Mouse (Mus musculus): Measurements from ENCODE around the gene Arpc1a. TPM values are rescaled to one million over a fixed set of nuclear protein-coding genes. Genes with fewer than 3 reads are reported as not detected.
"Not testable (repeated sequence)": the region's sequence is repeated elsewhere in the genome, so short reads cannot be mapped to it uniquely, and the experiment has no call there.

Gene Arpc1a
- polyA plus RNA-seq, 1 experiment: 149 TPM

DNA sequence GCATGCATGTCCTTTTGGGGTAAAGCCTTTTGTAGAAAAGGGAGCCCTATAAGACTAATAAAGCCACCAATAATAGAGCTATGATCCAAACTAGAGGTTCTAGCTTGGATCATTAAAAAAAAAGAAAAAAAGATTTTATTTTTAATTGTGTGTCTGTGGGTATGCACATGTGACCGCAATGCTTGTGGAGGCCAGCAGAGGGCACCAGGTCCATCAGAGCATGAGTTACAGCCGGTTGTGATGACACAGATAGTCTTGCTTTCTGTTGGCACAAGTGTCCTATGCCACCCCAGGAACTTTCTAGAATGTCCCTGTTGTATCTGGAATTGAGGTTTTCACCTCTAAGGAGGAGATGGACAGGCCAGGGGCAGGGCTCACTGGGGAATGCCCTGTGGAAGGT, 35.8 kb downstream of the Arpc1a start:
- Histone ChIP-seq H3K27me3 (ENCODE audit: control insufficient read depth, insufficient read depth, low read length) (no peaks in the 10 kb centered on the region), H3K27ac (ENCODE audit: control insufficient read depth, insufficient read depth, low read length) (no peak overlapping the region), H3K4me3 (ENCODE audit: control insufficient read depth, insufficient read depth, low read length) (no peak overlapping the region), H3K36me3 (ENCODE audit: control insufficient read depth, insufficient read depth, low read length) (peaks cover 22% of the 10 kb centered on the region), H3K4me1 (replicated peaks; ENCODE audit: control insufficient read depth, insufficient read depth, low read length) (peaks cover 16% of the 10 kb centered on the region)
- TF ChIP-seq CTCF (IDR thresholded peaks at IDR 0.05; ENCODE audit: borderline replicate concordance, control insufficient read depth, extremely low read depth, insufficient read depth, low read length, poor library complexity): no peak
- no peak for TF ChIP-seq POLR2A (IDR thresholded peaks at IDR 0.05; ENCODE audit: control insufficient read depth, extremely low read depth, insufficient read depth, low read length, poor library complexity)
- WGBS: 91% methylated on average over 2 of the region's 2 CpGs
- DNase-seq: peak; percentile 23

- Histone ChIP-seq H3K4me3 (ENCODE audit: control insufficient read depth, insufficient read depth, low read length) (no peak overlapping the region), H3K36me3 (ENCODE audit: control insufficient read depth, insufficient read depth, low read length) (peaks cover 37% of the 10 kb centered on the region), H3K4me1 (replicated peaks; ENCODE audit: control insufficient read depth, insufficient read depth, low read length) (peaks cover 10% of the 10 kb centered on the region), H3K27ac (ENCODE audit: control insufficient read depth, insufficient read depth, low read length) (no peak overlapping the region), H3K27me3 (ENCODE audit: control insufficient read depth, insufficient read depth, low read length) (no peaks in the 10 kb centered on the region)
- no peak for TF ChIP-seq POLR2A (IDR thresholded peaks at IDR 0.05; ENCODE audit: control insufficient read depth, extremely low read depth, insufficient read depth, low read length, poor library complexity)
- TF ChIP-seq CTCF (IDR thresholded peaks at IDR 0.05; ENCODE audit: borderline replicate concordance, control insufficient read depth, extremely low read depth, insufficient read depth, low read length, poor library complexity): no peak
- WGBS: 93% methylated on average over 7 of the region's 7 CpGs
- DNase-seq: no peak
Measured at GRCm38 (mm10) chr5:145120921-145121320, 37.3 kb downstream of the Arpc1a start.

DNA sequence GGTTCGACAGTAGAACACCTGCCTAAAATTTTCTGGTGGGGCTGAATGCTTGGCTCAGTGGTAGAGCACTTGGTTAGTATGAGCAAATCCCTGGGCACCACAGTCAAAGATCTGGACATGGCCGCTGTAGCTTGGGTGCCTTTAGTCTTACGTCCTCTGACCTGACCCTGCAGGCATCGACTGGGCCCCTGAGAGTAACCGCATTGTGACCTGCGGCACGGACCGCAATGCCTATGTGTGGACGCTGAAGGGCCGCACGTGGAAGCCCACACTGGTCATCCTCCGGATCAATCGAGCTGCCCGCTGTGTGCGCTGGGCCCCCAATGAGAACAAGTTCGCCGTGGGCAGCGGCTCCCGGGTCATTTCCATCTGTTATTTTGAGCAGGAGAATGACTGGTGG, 39.8 kb downstream of the Arpc1a start:
- TF ChIP-seq POLR2A (IDR thresholded peaks at IDR 0.05; ENCODE audit: control insufficient read depth, extremely low read depth, insufficient read depth, low read length, poor library complexity) (no peak), CTCF (IDR thresholded peaks at IDR 0.05; ENCODE audit: borderline replicate concordance, control insufficient read depth, extremely low read depth, insufficient read depth, low read length, poor library complexity) (no peak)
- H3K36me3 ChIP-seq (ENCODE audit: control insufficient read depth, insufficient read depth, low read length): peaks cover 57% of the 10 kb centered on the region
- 97% methylated on average over 19 of the region's 19 CpGs for WGBS

DNA sequence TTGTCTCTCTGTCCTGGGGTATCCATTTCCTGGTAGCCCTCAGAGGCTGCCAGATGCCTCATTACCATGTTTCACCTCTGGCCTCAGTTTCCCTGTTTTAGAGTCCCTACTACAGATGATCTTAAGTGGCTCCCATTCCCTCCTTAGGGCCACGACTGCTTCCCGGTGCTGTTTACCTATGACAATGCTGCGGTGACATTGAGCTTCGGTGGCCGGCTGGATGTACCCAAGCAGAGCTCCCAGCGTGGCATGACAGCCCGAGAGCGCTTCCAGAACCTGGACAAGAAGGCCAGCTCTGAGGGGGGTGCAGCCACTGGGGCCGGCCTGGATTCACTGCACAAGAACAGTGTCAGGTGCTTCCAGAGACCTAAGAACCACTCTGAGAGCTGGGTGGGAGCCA, 43.0 kb downstream of the Arpc1a start:
- Histone ChIP-seq H3K4me3 (ENCODE audit: control insufficient read depth, insufficient read depth, low read length) (no peak overlapping the region), H3K27ac (ENCODE audit: control insufficient read depth, insufficient read depth, low read length) (no peak overlapping the region), H3K36me3 (ENCODE audit: control insufficient read depth, insufficient read depth, low read length) (peaks cover 83% of the 10 kb centered on the region), H3K4me1 (replicated peaks; ENCODE audit: control insufficient read depth, insufficient read depth, low read length) (no peaks in the 10 kb centered on the region), H3K27me3 (ENCODE audit: control insufficient read depth, insufficient read depth, low read length) (no peaks in the 10 kb centered on the region)
- TF ChIP-seq POLR2A (IDR thresholded peaks at IDR 0.05; ENCODE audit: control insufficient read depth, extremely low read depth, insufficient read depth, low read length, poor library complexity) (no peak), CTCF (IDR thresholded peaks at IDR 0.05; ENCODE audit: borderline replicate concordance, control insufficient read depth, extremely low read depth, insufficient read depth, low read length, poor library complexity) (no peak)
- no peak for DNase-seq
- WGBS: 98% methylated on average over 9 of the region's 9 CpGs

More for the DNA sequence above, 39.8 kb downstream of the Arpc1a start:
- Histone ChIP-seq H3K4me1 (replicated peaks; ENCODE audit: control insufficient read depth, insufficient read depth, low read length) (no peaks in the 10 kb centered on the region), H3K4me3 (ENCODE audit: control insufficient read depth, insufficient read depth, low read length) (no peak overlapping the region), H3K27me3 (ENCODE audit: control insufficient read depth, insufficient read depth, low read length) (no peaks in the 10 kb centered on the region), H3K27ac (ENCODE audit: control insufficient read depth, insufficient read depth, low read length) (no peak overlapping the region)
- DNase-seq: no peak

- Histone ChIP-seq H3K36me3 (ENCODE audit: control insufficient read depth, insufficient read depth, low read length) (peaks cover 90% of the 10 kb centered on the region), H3K4me3 (ENCODE audit: control insufficient read depth, insufficient read depth, low read length) (no peak overlapping the region), H3K27ac (ENCODE audit: control insufficient read depth, insufficient read depth, low read length) (no peak overlapping the region), H3K4me1 (replicated peaks; ENCODE audit: control insufficient read depth, insufficient read depth, low read length) (no peaks in the 10 kb centered on the region), H3K27me3 (ENCODE audit: control insufficient read depth, insufficient read depth, low read length) (no peaks in the 10 kb centered on the region)
- no peak for DNase-seq
- TF ChIP-seq POLR2A (IDR thresholded peaks at IDR 0.05; ENCODE audit: control insufficient read depth, extremely low read depth, insufficient read depth, low read length, poor library complexity) (no peak), CTCF (IDR thresholded peaks at IDR 0.05; ENCODE audit: borderline replicate concordance, control insufficient read depth, extremely low read depth, insufficient read depth, low read length, poor library complexity) (no peak)
- 98% methylated on average over 4 of the region's 4 CpGs for WGBS
Measured at GRCm38 (mm10) chr5:145129124-145129523, 45.5 kb downstream of the Arpc1a start.

- not testable (repeated sequence) for H3K4me1 ChIP-seq (replicated peaks; ENCODE audit: control insufficient read depth, insufficient read depth, low read length); H3K4me3 ChIP-seq (ENCODE audit: control insufficient read depth, insufficient read depth, low read length); DNase-seq; H3K27ac ChIP-seq (ENCODE audit: control insufficient read depth, insufficient read depth, low read length); H3K27me3 ChIP-seq (ENCODE audit: control insufficient read depth, insufficient read depth, low read length)
- peaks cover 90% of the 10 kb centered on the region for H3K36me3 ChIP-seq (ENCODE audit: control insufficient read depth, insufficient read depth, low read length)
- 99% methylated on average over 5 of the region's 6 CpGs for WGBS
Measured at GRCm38 (mm10) chr5:145129773-145130172, 46.1 kb downstream of the Arpc1a start.

DNA sequence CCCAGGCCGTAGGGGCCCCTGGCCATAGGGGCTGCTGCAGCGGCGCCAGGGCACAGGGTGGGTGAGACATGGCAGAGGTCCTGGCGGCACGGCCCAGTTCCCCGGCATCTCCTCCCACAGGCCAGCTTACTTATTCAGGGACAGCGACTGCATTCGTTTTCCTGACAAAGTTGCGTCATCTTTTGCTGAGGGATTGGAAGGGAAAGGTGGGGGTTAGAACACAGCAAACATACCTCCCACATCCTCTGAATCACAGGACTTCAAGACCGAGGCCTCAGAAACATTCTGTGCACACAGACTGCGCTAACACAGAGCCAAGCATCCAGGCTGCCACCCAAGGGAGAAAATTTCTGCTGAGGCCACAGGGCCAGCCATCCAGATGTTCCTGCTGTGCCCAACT, 46.6 kb downstream of the Arpc1a start:
- H3K4me1 ChIP-seq (replicated peaks; ENCODE audit: control insufficient read depth, insufficient read depth, low read length): no peaks in the 10 kb centered on the region
- H3K36me3 ChIP-seq (ENCODE audit: control insufficient read depth, insufficient read depth, low read length): peaks cover 89% of the 10 kb centered on the region
- no peaks in the 10 kb centered on the region for H3K27me3 ChIP-seq (ENCODE audit: control insufficient read depth, insufficient read depth, low read length)
- DNase-seq: no peak
- no peak overlapping the region for H3K4me3 ChIP-seq (ENCODE audit: control insufficient read depth, insufficient read depth, low read length)
- H3K27ac ChIP-seq (ENCODE audit: control insufficient read depth, insufficient read depth, low read length): no peak overlapping the region
- TF ChIP-seq POLR2A (IDR thresholded peaks at IDR 0.05; ENCODE audit: control insufficient read depth, extremely low read depth, insufficient read depth, low read length, poor library complexity): no peak
- no peak for TF ChIP-seq CTCF (IDR thresholded peaks at IDR 0.05; ENCODE audit: borderline replicate concordance, control insufficient read depth, extremely low read depth, insufficient read depth, low read length, poor library complexity)
- WGBS: 94% methylated on average over 11 of the region's 11 CpGs

All from thymus, adult 2 months (tissue).